Mouse (Mus musculus): ENCODE data around the gene Krt5.

DNA sequence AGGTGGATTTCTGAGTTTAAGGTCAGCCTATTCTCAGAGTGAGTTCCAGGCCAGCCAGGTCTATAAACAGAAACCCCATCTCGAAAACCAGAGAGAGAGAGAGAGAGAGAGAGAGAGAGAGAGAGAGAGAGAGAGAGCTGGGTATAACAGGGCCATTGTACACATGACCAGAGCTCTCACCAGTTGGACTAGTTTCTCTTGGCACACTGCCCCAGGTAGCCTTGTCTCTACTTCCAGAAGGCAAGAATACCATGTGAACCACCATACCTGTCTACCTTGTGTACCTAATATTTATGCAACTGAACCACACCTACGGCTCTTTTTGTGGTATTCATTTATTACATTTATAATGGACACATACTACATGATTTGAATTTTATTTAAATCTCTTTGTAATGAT lies 24.5 kb downstream of the Krt5 start:
- TF ChIP-seq POLR2A (IDR thresholded peaks at IDR 0.05; ENCODE audit: borderline replicate concordance, low read depth, low read length): no peak
- no peak for TF ChIP-seq CTCF (IDR thresholded peaks at IDR 0.05; ENCODE audit: low read depth, low read length)
